Mouse (Mus musculus): ENCODE measurements around the gene Khdrbs1.

DNA sequence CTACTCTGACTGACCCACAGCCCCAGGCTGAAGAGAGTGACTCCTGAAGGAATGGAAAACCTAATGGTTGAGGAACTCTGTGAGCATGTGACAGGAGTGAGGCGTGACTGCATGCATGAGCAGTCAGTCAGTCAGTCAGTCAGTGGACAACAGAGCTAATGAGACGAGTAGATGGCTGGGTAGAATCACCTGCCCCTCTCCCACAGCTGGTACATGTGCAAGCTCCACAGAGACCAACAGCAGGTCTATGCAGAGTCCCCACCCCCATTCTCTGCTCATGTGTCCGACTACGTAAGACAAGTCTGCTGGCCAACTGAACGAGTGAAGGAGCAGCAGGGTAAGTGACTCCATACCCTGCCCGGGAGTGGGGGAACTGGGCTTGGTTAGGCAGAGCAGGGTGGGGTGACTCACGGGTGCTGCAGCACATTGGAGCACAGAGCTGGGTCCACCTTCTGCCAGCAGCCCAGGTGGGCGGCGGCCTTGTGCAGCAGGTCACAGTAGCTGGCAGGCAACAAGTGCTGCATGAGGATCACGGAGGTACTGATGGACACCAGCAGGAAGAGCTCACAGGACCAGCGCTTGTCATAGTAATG is 58.1 kb downstream of the Khdrbs1 start:
- TF ChIP-seq TAL1 (IDR thresholded peaks at IDR 0.05; ENCODE audit: low read length) (no peak), GATA1 (IDR thresholded peaks at IDR 0.05; ENCODE audit: low read length) (no peak)

All from erythroblast, embryonic 14.5 days (primary cell).